Mouse (Mus musculus) heart, embryonic 16.5 days (tissue): ENCODE results near the gene Sema6b. TPM values are rescaled to one million over a fixed set of nuclear protein-coding genes. Genes with fewer than 3 reads are reported as not detected.
A peak's percentile ranks its signal among the peaks of the same experiment; 100 is the strongest.

ENCODE experiments used
- ATAC-seq: fragments of 200-750 bp; cut with Nextera tagmentation; replicated peaks from 2 replicates; pipeline ENCODE4 v1.8.0; 2017; ENCODE audit warnings: moderate number of reproducible peaks; ENCODE audit not compliant: insufficient read depth, low FRiP score; ENCODE audit errors: extremely low read depth
- H3K27ac ChIP-seq: fragments of 300-500 bp; sonication (generic); 2 replicates; pipeline ENCODE4 v1.5.1; 2014; ENCODE audit warnings: mild to moderate bottlenecking, low read length, control low read depth, moderate library complexity
- H3K27me3 ChIP-seq: fragments of 300-500 bp; sonication (generic); 2 replicates; pipeline ENCODE4 v1.6.1; 2014; ENCODE audit warnings: low read length, mixed read lengths; ENCODE audit not compliant: control insufficient read depth, insufficient read depth
- H3K36me3 ChIP-seq: fragments of 300-500 bp; sonication (generic); 2 replicates; pipeline ENCODE4 v1.6.1; 2014; ENCODE audit not compliant: control insufficient read depth, insufficient read depth
- H3K4me1 ChIP-seq: fragments of 300-500 bp; sonication (generic); 2 replicates; pipeline ENCODE4 v1.6.1; 2014; ENCODE audit warnings: low read length, mixed read lengths; ENCODE audit not compliant: control insufficient read depth, insufficient read depth
- H3K4me2 ChIP-seq: fragments of 300-500 bp; sonication (generic); 2 replicates; pipeline ENCODE4 v1.6.1; 2014; ENCODE audit warnings: low read depth, mild to moderate bottlenecking, control low read depth, low read length
- H3K4me3 ChIP-seq: fragments of 300-500 bp; sonication (generic); 2 replicates; pipeline ENCODE4 v1.5.1; 2014; ENCODE audit warnings: mild to moderate bottlenecking, control low read depth, low read length
- H3K9ac ChIP-seq: fragments of 300-500 bp; sonication (generic); 2 replicates; pipeline ENCODE4 v1.6.1; 2014; ENCODE audit warnings: low read length, control low read depth
- H3K9me3 ChIP-seq: fragments of 300-500 bp; sonication (generic); replicated peaks from 2 replicates; pipeline ENCODE4 v1.6.1; 2016; ENCODE audit warnings: low read length; ENCODE audit not compliant: control insufficient read depth
- WGBS: fragments of 180-500 bp; shearing (Covaris S2); extraction: QIAGEN DNeasy Blood & Tissue Kit; methylation state at CpG from one replicate; pipeline ENCODE4 v1.1.7; 2014; 5-methylcytosine and 5-hydroxymethylcytosine counted together
- polyA plus RNA-seq: library from polyadenylated mRNA; unstranded; fragments of >200 nt; fragmentation: Nextera tagmentation; extraction: Ambion mirVana; gene quantifications from 2 replicates; pipeline ENCODE4 v1.2.1, GENCODE M21; 2015

Sema6b gene
- polyA plus RNA-seq, 1 experiment from 2014 or later: 0.70 TPM

- Histone ChIP-seq H3K9ac (peak overlapping the region; percentile 39; the same call in 1 of the 2 replicates), H3K27ac (no peak overlapping the region), H3K4me2 (peak overlapping the region; percentile 42), H3K9me3 (no peaks in the 10 kb centered on the region), H3K27me3 (peaks cover 74% of the 10 kb centered on the region), H3K4me3 (peak overlapping the region; percentile 8), H3K4me1 (peaks cover 6% of the 10 kb centered on the region; the same call in 1 of the 2 replicates), H3K36me3 (no peaks in the 10 kb centered on the region)
- 3% methylated on average over 30 of the region's 30 CpGs for WGBS
- no peak for ATAC-seq
Measured at GRCm38 (mm10) chr17:56148790-56149618, 8.9 kb upstream of the Sema6b start.

- Histone ChIP-seq H3K36me3 (no peaks in the 10 kb centered on the region), H3K9me3 (no peaks in the 10 kb centered on the region), H3K27me3 (peaks cover 74% of the 10 kb centered on the region), H3K27ac (no peak overlapping the region), H3K4me2 (peak overlapping the region; percentile 42; the same call in 1 of the 2 replicates), H3K4me1 (0 out of 2 replicates have a peak, but pooled peaks cover 3% of the 10 kb centered on the region), H3K4me3 (no peak overlapping the region; the same call in 1 of the 2 replicates), H3K9ac (no peak overlapping the region)
- no peak for ATAC-seq
- WGBS: 21% methylated on average over 9 of the region's 9 CpGs
Measured at GRCm38 (mm10) chr17:56148280-56148679, 8.1 kb upstream of the Sema6b start.

GRCm38 (mm10) chr17:56147420-56147819, 7.3 kb upstream of the Sema6b start:
- Histone ChIP-seq H3K9ac (no peak overlapping the region), H3K27me3 (peaks cover 79% of the 10 kb centered on the region), H3K4me2 (no peak overlapping the region), H3K4me3 (no peak overlapping the region), H3K9me3 (no peaks in the 10 kb centered on the region), H3K27ac (no peak overlapping the region), H3K4me1 (0 out of 2 replicates have a peak, but pooled peaks cover 3% of the 10 kb centered on the region), H3K36me3 (no peaks in the 10 kb centered on the region)
- 45% methylated on average over 12 of the region's 12 CpGs for WGBS
- ATAC-seq: no peak

GRCm38 (mm10) chr17:56146131-56146530, 6.0 kb upstream of the Sema6b start:
- WGBS: 15% methylated on average over 9 of the region's 9 CpGs
- Histone ChIP-seq H3K27ac (no peak overlapping the region), H3K36me3 (no peaks in the 10 kb centered on the region), H3K9me3 (no peaks in the 10 kb centered on the region), H3K4me2 (no peak overlapping the region), H3K9ac (no peak overlapping the region), H3K27me3 (peaks cover 84% of the 10 kb centered on the region), H3K4me3 (no peak overlapping the region), H3K4me1 (peaks cover 3% of the 10 kb centered on the region; the same call in 1 of the 2 replicates)
- ATAC-seq: no peak

GRCm38 (mm10) chr17:56144546-56144945, 4.4 kb upstream of the Sema6b start:
- Histone ChIP-seq H3K4me2 (no peak overlapping the region), H3K9me3 (no peaks in the 10 kb centered on the region), H3K4me1 (peaks cover 4% of the 10 kb centered on the region), H3K27me3 (peaks cover 88% of the 10 kb centered on the region), H3K4me3 (no peak overlapping the region), H3K27ac (no peak overlapping the region), H3K9ac (no peak overlapping the region), H3K36me3 (no peaks in the 10 kb centered on the region)
- whole genome bisulfite sequencing: 67% methylated on average over 9 of the region's 9 CpGs
- ATAC-seq: no peak

GRCm38 (mm10) chr17:56141702-56142605, 1.8 kb upstream of the Sema6b start:
- H3K9ac ChIP-seq: peak overlapping the region; percentile 58
- peak overlapping the region; percentile 47 for H3K4me3 ChIP-seq
- ATAC-seq: no peak
- H3K36me3 ChIP-seq: no peaks in the 10 kb centered on the region
- H3K4me1 ChIP-seq: peaks cover 3% of the 10 kb centered on the region
- peaks cover 79% of the 10 kb centered on the region for H3K27me3 ChIP-seq
- peak overlapping the region; percentile 66 for H3K4me2 ChIP-seq
- no peaks in the 10 kb centered on the region for H3K9me3 ChIP-seq
- under 1% methylated on average over 47 of the region's 47 CpGs for WGBS
- H3K27ac ChIP-seq: no peak overlapping the region

- Histone ChIP-seq H3K36me3 (no peaks in the 10 kb centered on the region), H3K9ac (peak overlapping the region; percentile 40; the same call in 1 of the 2 replicates), H3K27ac (no peak overlapping the region), H3K27me3 (peaks cover 60% of the 10 kb centered on the region), H3K9me3 (no peaks in the 10 kb centered on the region), H3K4me1 (peaks cover 9% of the 10 kb centered on the region), H3K4me2 (peak overlapping the region; percentile 98), H3K4me3 (peak overlapping the region; percentile 70)
- ATAC-seq: no peak
- WGBS: 17% methylated on average over 15 of the region's 21 CpGs
Measured at GRCm38 (mm10) chr17:56139355-56139754, 788 bp downstream of the Sema6b start.

- no peak overlapping the region for H3K4me3 ChIP-seq
- H3K4me1 ChIP-seq: peaks cover 14% of the 10 kb centered on the region
- ATAC-seq: no peak
- H3K36me3 ChIP-seq: no peaks in the 10 kb centered on the region
- peaks cover 50% of the 10 kb centered on the region for H3K27me3 ChIP-seq
- H3K9me3 ChIP-seq: no peaks in the 10 kb centered on the region
- no peak overlapping the region for H3K4me2 ChIP-seq
- H3K9ac ChIP-seq: no peak overlapping the region
- H3K27ac ChIP-seq: no peak overlapping the region
- 21% methylated on average over 25 of the region's 25 CpGs for WGBS
Measured at GRCm38 (mm10) chr17:56137839-56138613, 2.1 kb downstream of the Sema6b start.
